Mouse (Mus musculus) heart, embryonic 15.5 days (tissue): ENCODE results near the gene Gm5089. TPM values are rescaled to one million over a fixed set of nuclear protein-coding genes. Genes with fewer than 3 reads are reported as not detected.
A peak's percentile ranks its signal among the peaks of the same experiment; 100 is the strongest.

Experiments
- ATAC-seq: fragments of 200-750 bp; cut with Nextera tagmentation; replicated peaks from 2 replicates; pipeline ENCODE4 v1.8.0; 2017; ENCODE audit warnings: low read depth, moderate TSS enrichment; ENCODE audit not compliant: insufficient number of reproducible peaks, insufficient read depth, low FRiP score
- H3K27ac ChIP-seq: fragments of 300-500 bp; sonication (generic); 2 replicates; pipeline ENCODE4 v1.5.1; 2015; ENCODE audit warnings: mild to moderate bottlenecking, inconsistent platforms
- H3K27me3 ChIP-seq: fragments of 300-500 bp; sonication (generic); 2 replicates; pipeline ENCODE4 v1.6.1; 2015; ENCODE audit warnings: inconsistent platforms
- H3K36me3 ChIP-seq: fragments of 300-500 bp; sonication (generic); 2 replicates; pipeline ENCODE4 v1.6.1; 2015; ENCODE audit warnings: mild to moderate bottlenecking, inconsistent platforms
- H3K4me1 ChIP-seq: fragments of 300-500 bp; sonication (generic); replicated peaks from 2 replicates; pipeline ENCODE4 v1.6.1; 2015; ENCODE audit warnings: inconsistent platforms
- H3K4me2 ChIP-seq: fragments of 300-500 bp; sonication (generic); 2 replicates; pipeline ENCODE4 v1.6.1; 2015; ENCODE audit warnings: inconsistent platforms, mild to moderate bottlenecking, moderate library complexity
- H3K4me3 ChIP-seq: fragments of 300-500 bp; sonication (generic); 2 replicates; pipeline ENCODE4 v1.5.1; 2015; ENCODE audit warnings: mild to moderate bottlenecking, inconsistent platforms
- H3K9ac ChIP-seq: fragments of 300-500 bp; sonication (generic); 2 replicates; pipeline ENCODE4 v1.6.1; 2015; ENCODE audit warnings: mild to moderate bottlenecking, inconsistent platforms
- H3K9me3 ChIP-seq: fragments of 300-500 bp; sonication (generic); replicated peaks from 2 replicates; pipeline ENCODE4 v1.6.1; 2016; ENCODE audit warnings: inconsistent platforms
- WGBS: fragments of 180-500 bp; shearing (Covaris S2); methylation state at CpG from one replicate; pipeline ENCODE4 v1.1.7; 2015; ENCODE audit warnings: mixed read lengths; 5-methylcytosine and 5-hydroxymethylcytosine counted together
- polyA plus RNA-seq: library from polyadenylated mRNA; unstranded; fragments of >200 nt; fragmentation: Nextera tagmentation; extraction: Ambion mirVana; gene quantifications from 2 replicates; pipeline ENCODE4 v1.2.1, GENCODE M21; 2015

The Gm5089 gene
- polyA plus RNA-seq, 1 experiment from 2014 or later: not detected

DNA sequence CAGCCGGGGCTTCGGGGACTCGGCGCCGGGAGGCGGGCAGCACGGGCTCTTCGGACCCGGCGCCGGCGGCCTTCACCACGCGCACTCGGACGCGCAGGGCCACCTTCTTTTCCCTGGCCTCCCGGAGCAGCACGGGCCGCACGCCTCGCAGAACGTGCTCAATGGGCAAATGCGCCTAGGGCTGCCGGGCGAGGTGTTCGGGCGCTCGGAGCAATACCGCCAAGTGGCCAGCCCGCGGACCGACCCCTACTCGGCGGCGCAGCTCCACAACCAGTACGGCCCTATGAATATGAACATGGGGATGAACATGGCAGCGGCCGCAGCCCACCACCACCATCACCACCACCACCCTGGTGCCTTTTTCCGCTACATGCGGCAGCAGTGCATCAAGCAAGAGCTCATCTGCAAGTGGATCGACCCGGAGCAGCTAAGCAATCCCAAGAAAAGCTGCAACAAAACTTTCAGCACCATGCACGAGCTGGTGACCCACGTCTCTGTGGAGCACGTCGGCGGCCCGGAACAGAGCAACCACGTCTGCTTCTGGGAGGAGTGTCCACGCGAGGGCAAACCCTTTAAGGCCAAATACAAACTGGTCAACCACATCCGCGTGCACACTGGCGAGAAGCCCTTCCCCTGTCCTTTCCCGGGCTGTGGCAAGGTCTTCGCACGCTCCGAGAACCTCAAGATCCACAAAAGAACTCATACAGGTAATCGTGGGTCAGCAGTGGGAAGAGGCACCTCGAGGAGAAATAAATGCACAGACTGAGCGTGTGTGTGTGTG lies 25.3 kb upstream of the Gm5089 start:
- Histone ChIP-seq H3K9me3 (no peaks in the 10 kb centered on the region), H3K9ac (no peak overlapping the region), H3K27me3 (peaks cover 97% of the 10 kb centered on the region), H3K36me3 (no peaks in the 10 kb centered on the region), H3K4me3 (peak overlapping the region; percentile 53), H3K4me1 (peaks cover 32% of the 10 kb centered on the region), H3K4me2 (peak overlapping the region; percentile 82), H3K27ac (no peak overlapping the region)
- ATAC-seq: no peak
- WGBS: under 1% methylated on average over 62 of the region's 62 CpGs

DNA sequence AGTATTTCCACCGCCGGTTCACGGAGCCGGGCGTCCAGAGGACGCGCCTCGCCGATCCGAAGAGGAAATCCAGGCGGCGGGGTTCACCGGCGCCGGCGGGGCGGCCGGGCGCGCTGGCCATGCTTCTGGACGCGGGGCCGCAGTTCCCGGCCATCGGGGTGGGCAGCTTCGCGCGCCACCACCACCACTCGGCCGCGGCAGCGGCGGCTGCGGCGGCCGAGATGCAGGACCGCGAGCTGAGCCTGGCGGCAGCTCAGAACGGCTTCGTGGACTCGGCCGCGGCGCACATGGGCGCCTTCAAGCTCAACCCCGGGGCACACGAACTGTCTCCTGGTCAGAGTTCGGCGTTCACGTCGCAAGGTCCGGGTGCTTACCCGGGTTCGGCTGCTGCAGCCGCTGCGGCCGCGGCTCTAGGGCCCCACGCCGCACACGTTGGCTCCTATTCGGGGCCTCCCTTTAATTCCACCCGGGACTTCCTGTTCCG lies 24.7 kb upstream of the Gm5089 start:
- Histone ChIP-seq H3K27me3 (peaks cover 97% of the 10 kb centered on the region), H3K9ac (peak overlapping the region; percentile 36), H3K27ac (no peak overlapping the region), H3K4me3 (peak overlapping the region; percentile 53), H3K4me1 (peaks cover 32% of the 10 kb centered on the region), H3K9me3 (no peaks in the 10 kb centered on the region), H3K36me3 (no peaks in the 10 kb centered on the region), H3K4me2 (peak overlapping the region; percentile 82)
- under 1% methylated on average over 65 of the region's 65 CpGs for WGBS
- ATAC-seq: no peak

DNA sequence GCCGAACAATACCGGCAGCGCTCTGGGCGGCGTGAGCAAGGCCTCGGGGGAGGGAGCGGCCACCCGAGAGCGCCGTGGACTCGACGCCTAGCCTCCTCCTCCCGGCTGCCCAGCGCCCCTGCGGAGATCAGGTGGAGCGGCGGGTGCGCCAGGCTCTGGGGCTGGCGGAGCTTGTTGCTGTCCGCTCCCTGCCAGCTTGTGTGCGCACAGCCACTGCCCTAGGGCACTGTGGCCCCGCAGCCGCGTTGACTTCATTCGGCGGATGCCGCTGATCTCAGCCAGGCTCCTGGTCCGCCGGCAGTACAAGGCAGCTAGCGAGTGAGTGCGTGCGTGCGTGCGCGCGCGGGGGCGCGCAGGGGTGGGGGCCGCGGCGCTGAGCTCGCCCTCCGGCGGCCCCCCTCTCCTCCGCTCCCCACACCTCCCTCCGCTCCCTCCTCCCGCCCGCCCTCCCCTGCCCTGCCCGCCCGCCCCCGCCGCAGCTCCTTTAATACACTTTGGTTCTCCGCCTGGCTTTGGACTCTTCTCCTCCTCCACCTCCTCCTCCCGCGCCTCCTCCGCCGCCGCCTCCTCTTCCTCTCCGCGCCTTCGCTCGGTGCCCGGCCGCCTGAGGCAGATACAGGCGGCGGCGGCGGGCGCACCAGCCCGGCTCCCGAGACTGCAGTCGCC lies 24.1 kb upstream of the Gm5089 start, which contains the start of gene Zic2:
TSS of gene Zic2 (plus strand) at position 545 of the 666 bp plus-strand sequence.
- under 1% methylated on average over 51 of the region's 73 CpGs for WGBS
- H3K27me3 ChIP-seq: peaks cover 97% of the 10 kb centered on the region
- H3K4me2 ChIP-seq: peak within 1 kb of the TSS; percentile 82
- H3K4me1 ChIP-seq: peaks cover 32% of the 10 kb centered on the region
- H3K9me3 ChIP-seq: no peaks in the 10 kb centered on the region
- peak within 1 kb of the TSS; percentile 53 for H3K4me3 ChIP-seq
- H3K36me3 ChIP-seq: no peaks in the 10 kb centered on the region
- ATAC-seq: peak; percentile 44
- no peak within 1 kb of the TSS for H3K27ac ChIP-seq
- H3K9ac ChIP-seq: peak within 1 kb of the TSS; percentile 36

DNA sequence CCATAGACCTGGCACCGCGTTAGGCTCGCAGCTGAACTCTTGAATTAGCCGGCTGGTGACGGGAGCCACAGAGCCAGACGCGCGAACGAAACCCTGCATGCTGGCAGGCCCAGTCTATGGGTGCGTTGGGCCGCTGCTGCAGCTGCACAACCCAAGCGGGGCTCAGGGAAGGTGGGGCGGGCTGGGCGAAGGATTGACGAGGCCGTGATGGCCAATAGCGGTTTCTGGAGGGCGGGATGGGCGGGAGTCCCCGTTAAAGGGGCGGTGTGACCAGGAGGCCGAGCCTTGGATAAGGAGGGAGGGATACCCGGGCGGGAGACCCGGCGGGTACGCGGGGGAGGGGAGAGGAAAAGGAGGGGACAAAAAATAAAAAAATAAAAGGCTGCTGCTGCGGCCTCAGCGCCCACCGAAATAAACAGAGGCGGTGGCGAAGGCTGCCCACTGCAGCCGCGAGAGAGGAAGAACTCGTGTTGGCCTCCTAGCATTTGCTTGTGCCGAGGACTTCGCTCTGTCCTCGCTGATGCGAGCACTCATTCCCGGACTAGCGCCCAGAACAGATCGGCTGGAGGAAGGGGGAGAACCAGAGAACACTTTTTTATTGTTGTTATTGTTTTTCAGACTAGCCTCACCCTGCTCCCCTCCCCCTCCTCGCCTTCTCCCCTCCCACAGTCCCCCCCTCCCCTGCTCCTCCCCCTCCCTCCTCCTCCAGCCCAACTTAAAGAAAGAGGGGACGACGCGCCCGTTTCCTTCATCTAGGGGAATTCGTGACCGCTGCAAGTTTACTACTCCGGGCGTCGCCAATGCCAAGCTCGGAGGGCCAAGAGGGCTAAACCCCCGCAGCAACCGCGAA lies 23.4 kb upstream of the Gm5089 start:
- H3K27me3 ChIP-seq: peaks cover 98% of the 10 kb centered on the region
- H3K4me3 ChIP-seq: peak overlapping the region; percentile 53
- no peaks in the 10 kb centered on the region for H3K36me3 ChIP-seq
- peaks cover 32% of the 10 kb centered on the region for H3K4me1 ChIP-seq
- no peak overlapping the region for H3K9ac ChIP-seq
- H3K4me2 ChIP-seq: peak overlapping the region; percentile 82
- H3K9me3 ChIP-seq: no peaks in the 10 kb centered on the region
- under 1% methylated on average over 56 of the region's 57 CpGs for WGBS
- no peak overlapping the region for H3K27ac ChIP-seq
- peak; percentile 45; the same call in 1 of the 2 replicates for ATAC-seq

DNA sequence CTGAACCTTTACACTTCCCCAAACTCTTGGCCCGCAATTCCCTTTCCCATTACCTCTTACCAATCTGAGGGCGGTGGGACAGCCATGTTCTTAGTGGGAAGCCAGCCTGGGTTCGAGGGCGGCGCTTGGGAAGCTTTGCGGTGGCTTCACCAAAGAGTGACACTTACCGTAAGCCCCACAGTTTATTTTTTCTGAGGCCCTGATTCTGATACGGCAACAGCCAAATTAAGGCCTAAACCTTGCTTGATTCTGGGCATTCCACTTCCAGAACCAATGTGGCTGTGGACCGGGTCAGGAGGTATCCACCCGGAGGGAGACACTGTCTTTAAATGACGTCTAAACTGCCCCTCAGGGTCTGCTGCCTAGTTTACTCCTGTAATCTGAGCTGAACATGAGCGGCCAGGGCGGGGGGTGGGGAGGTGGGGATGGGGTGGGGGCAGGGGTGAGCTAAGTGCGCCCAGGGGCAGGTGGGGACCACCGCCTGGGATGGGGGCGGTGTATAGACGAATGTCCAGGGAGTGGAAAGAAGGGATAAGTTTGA lies 22.4 kb upstream of the Gm5089 start:
- Histone ChIP-seq H3K9me3 (no peaks in the 10 kb centered on the region), H3K27me3 (peaks cover 99% of the 10 kb centered on the region), H3K4me2 (no peak overlapping the region), H3K27ac (no peak overlapping the region), H3K4me3 (no peak overlapping the region), H3K9ac (no peak overlapping the region), H3K36me3 (no peaks in the 10 kb centered on the region), H3K4me1 (peaks cover 32% of the 10 kb centered on the region)
- ATAC-seq: no peak
- WGBS: 3% methylated on average over 17 of the region's 17 CpGs

DNA sequence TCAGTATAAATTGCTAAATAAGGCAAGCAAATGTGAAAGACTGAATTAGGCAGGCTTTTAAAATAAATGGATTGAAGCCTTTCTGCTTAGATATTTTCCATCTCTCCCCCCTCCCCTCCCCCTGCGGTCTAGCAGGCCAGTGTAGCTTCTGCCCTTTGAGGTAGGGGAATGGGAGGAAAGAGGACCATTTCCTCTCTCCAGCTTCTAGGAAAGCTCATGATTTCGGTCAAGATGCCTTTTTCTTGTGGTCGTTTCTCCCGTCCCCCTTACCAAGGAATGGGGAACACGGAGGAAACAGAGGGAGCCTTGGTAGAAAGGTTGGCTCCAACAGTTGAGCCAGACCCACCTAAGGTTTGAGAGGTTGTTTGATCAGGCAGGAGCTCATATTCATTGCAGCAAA lies 21.7 kb upstream of the Gm5089 start:
- Histone ChIP-seq H3K4me2 (no peak overlapping the region), H3K36me3 (no peaks in the 10 kb centered on the region), H3K4me1 (peaks cover 32% of the 10 kb centered on the region), H3K4me3 (no peak overlapping the region), H3K27me3 (peaks cover 99% of the 10 kb centered on the region), H3K27ac (no peak overlapping the region), H3K9me3 (no peaks in the 10 kb centered on the region), H3K9ac (no peak overlapping the region)
- ATAC-seq: no peak
- 2% methylated on average over 5 of the region's 5 CpGs for WGBS

DNA sequence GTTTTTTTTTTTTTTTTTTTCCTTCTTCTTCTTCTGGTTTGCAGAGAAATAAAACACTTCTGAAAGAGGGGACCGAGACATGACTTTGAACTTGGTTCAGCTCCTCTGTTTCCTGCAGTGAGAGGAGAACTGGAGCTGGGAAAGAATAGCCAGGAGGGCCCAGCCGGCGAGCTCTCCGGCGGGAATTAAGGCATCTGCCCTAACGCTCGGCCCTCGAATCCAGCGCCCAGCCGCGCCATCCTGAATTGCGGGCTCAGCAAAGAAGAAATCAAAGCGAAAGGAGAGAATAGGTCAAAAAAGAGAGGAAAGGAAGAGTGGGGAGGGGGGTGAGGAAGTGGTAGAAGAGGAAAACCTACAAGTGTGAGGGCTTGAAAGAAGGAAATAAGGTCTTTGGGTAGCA lies 21.2 kb upstream of the Gm5089 start:
- no peak for ATAC-seq
- no peak overlapping the region for H3K9ac ChIP-seq
- H3K9me3 ChIP-seq: no peaks in the 10 kb centered on the region
- no peak overlapping the region for H3K4me2 ChIP-seq
- H3K4me3 ChIP-seq: no peak overlapping the region
- H3K4me1 ChIP-seq: peaks cover 32% of the 10 kb centered on the region
- 2% methylated on average over 13 of the region's 13 CpGs for WGBS
- H3K27me3 ChIP-seq: peaks cover 99% of the 10 kb centered on the region
- H3K27ac ChIP-seq: no peak overlapping the region
- H3K36me3 ChIP-seq: no peaks in the 10 kb centered on the region

DNA sequence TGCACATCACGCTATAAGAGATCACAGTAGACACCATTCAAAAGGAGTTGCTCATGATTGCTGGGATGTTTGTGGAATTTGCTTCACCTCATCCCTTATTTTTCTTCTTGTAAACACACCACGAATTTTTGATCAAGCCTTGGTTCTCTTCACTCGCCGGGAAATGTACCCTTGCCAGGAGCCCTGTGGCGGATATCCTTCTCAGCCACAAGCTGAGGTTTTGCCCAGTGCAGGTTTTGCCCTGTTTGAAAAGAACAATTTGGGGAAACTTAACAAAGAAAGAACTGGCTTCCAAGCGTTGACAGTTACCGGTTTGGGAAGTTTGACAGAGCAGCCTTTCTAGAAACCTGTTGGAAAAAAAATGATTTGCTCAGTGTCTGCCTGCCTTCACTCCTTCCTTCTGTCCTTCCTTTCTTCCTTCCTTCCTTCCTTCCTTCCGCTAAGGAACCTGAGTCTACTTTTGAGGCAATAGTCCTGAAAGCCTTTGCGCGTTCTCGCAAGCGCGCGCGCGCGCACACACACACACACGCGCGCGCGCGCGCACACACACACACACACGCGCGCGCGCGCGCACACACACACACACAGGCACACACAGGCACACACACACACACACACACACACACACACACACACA lies 20.7 kb upstream of the Gm5089 start:
- H3K4me3 ChIP-seq: no peak overlapping the region
- H3K27me3 ChIP-seq: peaks cover 99% of the 10 kb centered on the region
- no peak for ATAC-seq
- H3K36me3 ChIP-seq: no peaks in the 10 kb centered on the region
- no peak overlapping the region for H3K27ac ChIP-seq
- no peaks in the 10 kb centered on the region for H3K9me3 ChIP-seq
- WGBS: 12% methylated on average over 27 of the region's 31 CpGs
- peaks cover 30% of the 10 kb centered on the region for H3K4me1 ChIP-seq
- H3K4me2 ChIP-seq: no peak overlapping the region
- no peak overlapping the region for H3K9ac ChIP-seq

DNA sequence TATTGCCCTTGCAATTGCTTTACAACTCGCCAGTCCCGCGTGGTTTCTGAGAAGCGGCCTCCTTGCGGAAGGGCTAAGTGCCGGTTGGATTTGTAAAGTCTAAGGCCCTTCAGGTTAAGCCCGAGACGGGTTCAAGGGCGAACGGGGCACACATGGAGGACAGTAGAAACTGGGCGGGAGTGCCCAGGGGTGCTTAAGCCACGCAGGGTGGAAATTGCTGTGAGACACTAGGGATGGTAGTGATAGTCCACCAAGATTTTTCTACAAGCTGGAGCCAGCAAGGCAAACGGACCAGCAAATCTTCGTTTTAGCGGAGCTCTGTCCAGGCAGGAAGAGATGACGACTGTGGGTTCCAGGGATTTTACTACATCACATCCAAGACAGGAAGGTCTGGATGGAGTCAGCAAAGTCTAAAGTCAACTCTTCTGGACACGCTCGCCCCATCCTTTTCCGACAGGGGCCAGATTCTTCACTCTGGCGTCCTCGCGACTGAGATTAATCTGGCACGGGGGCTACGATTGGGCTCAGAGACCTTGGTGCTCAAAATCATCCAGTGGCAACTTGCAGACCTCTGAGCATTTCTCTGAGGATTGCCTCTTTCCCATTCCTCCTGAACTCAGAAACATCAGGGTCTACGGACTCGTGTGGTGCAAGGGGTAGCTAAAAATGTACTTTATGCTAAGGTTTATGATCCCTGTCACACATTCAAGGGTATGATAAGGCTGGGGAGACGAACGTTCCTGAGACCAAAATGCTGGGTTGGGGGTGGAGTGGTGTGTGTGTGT lies 18.2 kb upstream of the Gm5089 start:
- Histone ChIP-seq H3K4me3 (no peak overlapping the region), H3K27me3 (peaks cover 99% of the 10 kb centered on the region), H3K4me2 (no peak overlapping the region), H3K9me3 (no peaks in the 10 kb centered on the region), H3K27ac (no peak overlapping the region), H3K4me1 (peaks cover 20% of the 10 kb centered on the region), H3K9ac (no peak overlapping the region), H3K36me3 (no peaks in the 10 kb centered on the region)
- ATAC-seq: no peak
- whole genome bisulfite sequencing: 2% methylated on average over 28 of the region's 28 CpGs
